Mouse (Mus musculus): ENCODE results near the gene Tom1l2. TPM values are rescaled to one million over a fixed set of nuclear protein-coding genes. Genes with fewer than 3 reads are reported as not detected.

Gene Tom1l2
- polyA plus RNA-seq, 1 experiment = 22.3 TPM

GRCm38 (mm10) chr11:60306834-60307233 is 45.9 kb downstream of the Tom1l2 start:
- Histone ChIP-seq H3K27me3 (ENCODE audit: control insufficient read depth, insufficient read depth, low read length) (no peaks in the 10 kb centered on the region), H3K4me1 (ENCODE audit: control insufficient read depth, insufficient read depth, low read length) (no peaks in the 10 kb centered on the region), H3K36me3 (ENCODE audit: control insufficient read depth, insufficient read depth, low read length) (no peaks in the 10 kb centered on the region), H3K4me3 (ENCODE audit: control insufficient read depth, low read depth, low read length) (no peak overlapping the region), H3K27ac (ENCODE audit: control insufficient read depth, insufficient read depth, low read depth, low read length) (no peak overlapping the region)
- no peak for TF ChIP-seq POLR2A (IDR thresholded peaks at IDR 0.05; ENCODE audit: control insufficient read depth, low read depth, low read length)

- no peaks in the 10 kb centered on the region for H3K4me1 ChIP-seq (ENCODE audit: control insufficient read depth, insufficient read depth, low read length)
- TF ChIP-seq CTCF (IDR thresholded peaks at IDR 0.05; ENCODE audit: control insufficient read depth, insufficient read depth, insufficient replicate concordance, low read depth, low read length) (no peak), POLR2A (IDR thresholded peaks at IDR 0.05; ENCODE audit: control insufficient read depth, low read depth, low read length) (no peak)
- no peaks in the 10 kb centered on the region for H3K27me3 ChIP-seq (ENCODE audit: control insufficient read depth, insufficient read depth, low read length)
- no peaks in the 10 kb centered on the region for H3K36me3 ChIP-seq (ENCODE audit: control insufficient read depth, insufficient read depth, low read length)
- no peak overlapping the region for H3K27ac ChIP-seq (ENCODE audit: control insufficient read depth, insufficient read depth, low read depth, low read length)
- no peak overlapping the region for H3K4me3 ChIP-seq (ENCODE audit: control insufficient read depth, low read depth, low read length)
These were observed 47.1 kb downstream of the Tom1l2 start for GRCm38 (mm10) chr11:60305611-60306010.

GRCm38 (mm10) chr11:60303497-60303896 is 49.2 kb downstream of the Tom1l2 start:
- no peaks in the 10 kb centered on the region for H3K27me3 ChIP-seq (ENCODE audit: control insufficient read depth, insufficient read depth, low read length)

GRCm38 (mm10) chr11:60302354-60303083 is 50.2 kb downstream of the Tom1l2 start:
- H3K27me3 ChIP-seq (ENCODE audit: control insufficient read depth, insufficient read depth, low read length) = no peaks in the 10 kb centered on the region
- H3K27ac ChIP-seq (ENCODE audit: control insufficient read depth, insufficient read depth, low read depth, low read length) = no peak overlapping the region
- no peaks in the 10 kb centered on the region for H3K4me1 ChIP-seq (ENCODE audit: control insufficient read depth, insufficient read depth, low read length)
- TF ChIP-seq POLR2A (IDR thresholded peaks at IDR 0.05; ENCODE audit: control insufficient read depth, low read depth, low read length) (no peak), CTCF (IDR thresholded peaks at IDR 0.05; ENCODE audit: control insufficient read depth, insufficient read depth, insufficient replicate concordance, low read depth, low read length) (no peak)
- H3K4me3 ChIP-seq (ENCODE audit: control insufficient read depth, low read depth, low read length) = no peak overlapping the region
- no peaks in the 10 kb centered on the region for H3K36me3 ChIP-seq (ENCODE audit: control insufficient read depth, insufficient read depth, low read length)

More at GRCm38 (mm10) chr11:60303497-60303896, 49.2 kb downstream of the Tom1l2 start:
- no peaks in the 10 kb centered on the region for H3K36me3 ChIP-seq (ENCODE audit: control insufficient read depth, insufficient read depth, low read length)
- no peaks in the 10 kb centered on the region for H3K4me1 ChIP-seq (ENCODE audit: control insufficient read depth, insufficient read depth, low read length)
- H3K4me3 ChIP-seq (ENCODE audit: control insufficient read depth, low read depth, low read length) = no peak overlapping the region
- TF ChIP-seq POLR2A (IDR thresholded peaks at IDR 0.05; ENCODE audit: control insufficient read depth, low read depth, low read length) (no peak), CTCF (IDR thresholded peaks at IDR 0.05; ENCODE audit: control insufficient read depth, insufficient read depth, insufficient replicate concordance, low read depth, low read length) (no peak)
- no peak overlapping the region for H3K27ac ChIP-seq (ENCODE audit: control insufficient read depth, insufficient read depth, low read depth, low read length)

- TF ChIP-seq CTCF (IDR thresholded peaks at IDR 0.05; ENCODE audit: control insufficient read depth, insufficient read depth, insufficient replicate concordance, low read depth, low read length) = no peak
- no peak for TF ChIP-seq POLR2A (IDR thresholded peaks at IDR 0.05; ENCODE audit: control insufficient read depth, low read depth, low read length)
- no peak overlapping the region for H3K27ac ChIP-seq (ENCODE audit: control insufficient read depth, insufficient read depth, low read depth, low read length)
These were observed 51.0 kb downstream of the Tom1l2 start for GRCm38 (mm10) chr11:60301588-60302208.

GRCm38 (mm10) chr11:60300318-60300717 is 52.4 kb downstream of the Tom1l2 start:
- Histone ChIP-seq H3K27ac (ENCODE audit: control insufficient read depth, insufficient read depth, low read depth, low read length) (no peak overlapping the region), H3K36me3 (ENCODE audit: control insufficient read depth, insufficient read depth, low read length) (no peaks in the 10 kb centered on the region), H3K27me3 (ENCODE audit: control insufficient read depth, insufficient read depth, low read length) (no peaks in the 10 kb centered on the region), H3K4me3 (ENCODE audit: control insufficient read depth, low read depth, low read length) (no peak overlapping the region), H3K4me1 (ENCODE audit: control insufficient read depth, insufficient read depth, low read length) (peaks cover under 1% of the 10 kb centered on the region; the same call in 1 of the 2 replicates)
- no peak for TF ChIP-seq POLR2A (IDR thresholded peaks at IDR 0.05; ENCODE audit: control insufficient read depth, low read depth, low read length)
- TF ChIP-seq CTCF (IDR thresholded peaks at IDR 0.05; ENCODE audit: control insufficient read depth, insufficient read depth, insufficient replicate concordance, low read depth, low read length) = no peak

More at GRCm38 (mm10) chr11:60301588-60302208, 51.0 kb downstream of the Tom1l2 start:
- H3K36me3 ChIP-seq (ENCODE audit: control insufficient read depth, insufficient read depth, low read length) = no peaks in the 10 kb centered on the region
- H3K4me3 ChIP-seq (ENCODE audit: control insufficient read depth, low read depth, low read length) = no peak overlapping the region
- H3K27me3 ChIP-seq (ENCODE audit: control insufficient read depth, insufficient read depth, low read length) = no peaks in the 10 kb centered on the region
- no peaks in the 10 kb centered on the region for H3K4me1 ChIP-seq (ENCODE audit: control insufficient read depth, insufficient read depth, low read length)

GRCm38 (mm10) chr11:60297772-60298171 is 54.9 kb downstream of the Tom1l2 start:
- Histone ChIP-seq H3K27me3 (ENCODE audit: control insufficient read depth, insufficient read depth, low read length) (no peaks in the 10 kb centered on the region), H3K4me3 (ENCODE audit: control insufficient read depth, low read depth, low read length) (no peak overlapping the region), H3K4me1 (ENCODE audit: control insufficient read depth, insufficient read depth, low read length) (peaks cover 7% of the 10 kb centered on the region), H3K27ac (ENCODE audit: control insufficient read depth, insufficient read depth, low read depth, low read length) (no peak overlapping the region), H3K36me3 (ENCODE audit: control insufficient read depth, insufficient read depth, low read length) (no peaks in the 10 kb centered on the region)
- TF ChIP-seq CTCF (IDR thresholded peaks at IDR 0.05; ENCODE audit: control insufficient read depth, insufficient read depth, insufficient replicate concordance, low read depth, low read length) = no peak
- TF ChIP-seq POLR2A (IDR thresholded peaks at IDR 0.05; ENCODE audit: control insufficient read depth, low read depth, low read length) = no peak

Data from testis, adult 2 months (tissue).